Mouse (Mus musculus): ENCODE measurements around the gene Col6a2.

Gene Col6a2

DNA sequence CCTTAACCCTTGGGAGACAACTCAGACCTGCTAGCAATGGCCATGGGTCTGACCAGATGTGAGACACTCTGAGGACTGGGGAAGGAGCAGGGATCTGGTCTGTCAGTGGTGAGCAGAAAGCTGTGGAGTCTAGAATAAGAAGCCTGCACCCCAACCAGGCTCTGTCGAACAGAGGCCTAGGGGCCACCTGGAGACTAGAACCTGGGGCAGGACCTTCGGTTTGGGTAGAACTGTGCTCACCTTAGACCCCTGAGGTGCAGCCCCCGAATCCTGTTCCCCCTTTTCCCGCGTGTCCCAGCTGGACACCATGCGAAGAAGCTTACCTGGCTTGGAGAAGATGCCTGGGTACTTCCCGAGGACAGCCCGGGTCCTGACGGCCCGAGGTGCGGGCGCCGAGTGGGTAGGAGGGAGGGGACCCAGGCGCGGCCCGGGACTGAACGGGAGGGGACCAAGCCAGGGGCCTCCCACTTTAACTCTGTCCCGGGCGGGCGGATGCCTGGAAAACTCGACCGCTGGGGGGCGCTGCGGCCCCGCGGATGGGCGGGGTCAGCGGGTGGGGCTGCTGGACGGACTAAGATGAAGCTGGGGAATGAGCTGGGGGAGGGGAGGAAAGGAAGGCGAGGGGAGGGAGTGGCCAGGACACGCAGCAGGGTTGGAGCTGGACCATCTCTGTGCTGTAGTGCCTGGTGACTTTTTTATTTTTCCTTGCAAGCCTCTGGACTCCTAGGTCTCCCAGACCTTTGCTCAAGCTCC, at the start of gene Col6a2:
Gene Col6a2, minus strand, starts transcription at position 703 of the 753 bp plus-strand sequence.
- peak; percentile 98 for DNase-seq (ENCODE audit: low spot score)

DNA sequence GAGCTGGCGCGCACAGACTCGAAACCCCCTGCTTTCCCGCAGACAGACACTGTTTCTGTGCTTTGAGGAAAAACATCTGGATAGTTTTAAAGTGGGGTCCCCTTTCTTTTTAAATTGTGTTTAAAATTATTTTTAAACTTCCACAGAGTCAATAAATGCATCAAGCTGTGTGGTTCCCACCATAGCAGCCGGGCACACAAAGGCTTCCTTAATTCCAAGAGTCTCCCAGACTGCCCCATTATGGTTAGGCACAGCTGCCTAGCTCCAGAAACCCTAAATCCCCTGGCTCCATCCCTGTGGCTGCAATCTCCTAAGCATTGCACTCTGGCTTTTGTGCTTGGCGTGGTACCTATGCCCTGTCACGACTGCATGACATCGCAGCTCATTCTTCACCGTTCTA, 48.5 kb upstream of the Col6a2 start:
- no peak for DNase-seq (ENCODE audit: low spot score)

GRCm38 (mm10) chr10:76668947-76669284, 45.5 kb upstream of the Col6a2 start:
- peak; percentile 60 for DNase-seq (ENCODE audit: low spot score)

- no peak for DNase-seq (ENCODE audit: low spot score)
Measured at GRCm38 (mm10) chr10:76668261-76668946, 45.0 kb upstream of the Col6a2 start.

- DNase-seq (ENCODE audit: low spot score) = no peak
Measured at GRCm38 (mm10) chr10:76667197-76667805, 43.9 kb upstream of the Col6a2 start.

DNA sequence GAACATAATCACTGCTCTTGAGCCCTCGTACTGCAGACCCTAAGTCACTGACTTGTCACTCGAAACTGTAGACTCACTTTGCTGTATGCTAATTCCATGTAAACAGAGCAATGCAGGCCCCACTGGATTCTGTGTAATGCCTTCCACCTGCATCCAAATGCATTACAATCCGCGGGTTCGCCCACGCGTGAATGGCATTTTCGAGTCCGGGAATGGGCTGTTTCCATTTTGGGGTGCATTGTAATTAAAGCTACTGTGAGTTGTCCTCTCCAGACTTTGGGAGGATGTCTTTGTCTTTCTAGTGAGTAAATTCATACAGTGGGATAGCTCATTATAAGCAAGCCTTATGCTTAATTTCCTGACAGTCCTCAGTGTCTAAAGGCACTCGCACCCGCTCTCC, 42.1 kb upstream of the Col6a2 start:
- DNase-seq (ENCODE audit: low spot score) = no peak

GRCm38 (mm10) chr10:76664156-76665115, 41.0 kb upstream of the Col6a2 start:
- no peak for DNase-seq (ENCODE audit: low spot score)

DNA sequence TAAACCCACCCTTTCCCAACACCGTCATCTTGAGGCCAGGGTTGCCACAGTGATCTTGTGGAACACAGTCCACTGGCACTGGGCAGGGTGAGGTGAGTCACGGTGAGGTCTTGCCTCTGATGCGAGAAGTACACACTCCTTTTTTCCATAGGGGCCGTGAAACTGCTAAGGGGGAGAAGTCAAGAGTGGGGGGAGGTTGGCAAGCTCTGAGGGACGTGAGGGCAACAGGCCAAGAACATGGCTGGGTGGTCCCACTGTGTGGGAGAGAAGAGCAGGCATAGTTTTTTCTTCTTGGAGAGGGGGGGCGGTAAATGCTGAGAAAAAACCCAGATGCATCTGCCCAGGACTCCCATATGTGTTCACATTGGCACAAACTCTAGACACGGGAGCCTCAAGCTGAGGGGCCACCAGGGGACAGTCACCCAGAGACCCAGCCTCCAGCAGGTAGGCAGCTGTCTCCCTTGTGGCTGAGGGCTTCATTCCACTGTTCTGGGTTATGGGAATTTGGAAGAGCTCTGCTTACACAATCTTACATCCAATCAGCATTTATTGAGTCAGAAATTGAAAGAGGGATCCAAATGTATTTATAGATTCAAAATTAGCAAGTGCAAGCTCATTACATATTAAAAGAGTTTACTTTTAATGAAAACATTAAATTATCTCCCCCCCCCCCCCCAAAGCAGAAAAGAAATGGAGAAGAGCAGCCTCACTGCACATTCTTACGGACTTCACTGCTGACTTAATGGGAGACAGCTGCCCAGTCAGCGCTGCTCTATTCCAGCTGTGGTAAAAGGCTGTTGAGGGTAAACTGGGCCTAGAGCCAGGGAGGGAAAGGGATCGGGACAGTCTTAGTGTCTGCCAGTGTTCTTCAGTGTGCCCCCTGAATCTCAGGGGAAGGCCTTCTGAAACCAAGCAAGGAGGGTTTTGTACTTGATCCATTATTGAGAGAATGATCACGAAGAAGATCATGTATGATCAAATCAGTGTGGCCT, 30.2 kb upstream of the Col6a2 start:
- no peak for DNase-seq (ENCODE audit: low spot score)

DNA sequence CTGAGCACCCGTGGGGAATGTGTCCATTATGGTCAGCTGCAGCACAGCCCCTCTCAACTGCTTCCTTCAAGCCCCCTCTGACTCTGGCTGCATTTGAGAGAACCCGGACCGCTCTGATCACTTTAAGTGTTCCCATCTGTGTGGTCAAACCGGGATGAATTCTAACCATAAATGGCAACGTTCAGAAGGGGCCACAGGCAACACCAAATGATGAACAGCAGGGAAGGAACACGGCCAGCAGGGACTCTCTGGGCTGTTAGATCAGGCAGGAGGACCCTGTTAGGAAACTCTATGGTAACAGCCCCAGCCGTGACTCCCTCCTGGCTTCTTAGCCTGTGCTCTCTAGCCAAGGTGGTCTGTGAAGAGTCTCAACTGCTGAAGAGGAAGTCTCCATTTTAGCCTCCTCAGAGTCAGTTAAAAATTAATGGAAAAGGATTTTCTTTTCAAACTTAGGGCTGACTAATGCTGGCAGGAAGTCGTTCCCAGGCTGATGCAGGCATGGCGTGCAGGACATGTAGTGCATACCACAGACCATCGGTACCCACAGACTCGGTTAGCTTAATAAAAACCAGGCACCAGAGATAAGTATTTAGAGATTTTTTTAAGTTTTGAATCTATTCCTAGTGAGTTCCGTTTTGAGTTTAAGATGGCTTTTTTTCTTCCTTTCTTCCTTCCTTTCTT, 27.4 kb upstream of the Col6a2 start:
- no peak for DNase-seq (ENCODE audit: low spot score)

- DNase-seq (ENCODE audit: low spot score) = no peak
Measured at GRCm38 (mm10) chr10:76648738-76649137, 25.3 kb upstream of the Col6a2 start.

DNA sequence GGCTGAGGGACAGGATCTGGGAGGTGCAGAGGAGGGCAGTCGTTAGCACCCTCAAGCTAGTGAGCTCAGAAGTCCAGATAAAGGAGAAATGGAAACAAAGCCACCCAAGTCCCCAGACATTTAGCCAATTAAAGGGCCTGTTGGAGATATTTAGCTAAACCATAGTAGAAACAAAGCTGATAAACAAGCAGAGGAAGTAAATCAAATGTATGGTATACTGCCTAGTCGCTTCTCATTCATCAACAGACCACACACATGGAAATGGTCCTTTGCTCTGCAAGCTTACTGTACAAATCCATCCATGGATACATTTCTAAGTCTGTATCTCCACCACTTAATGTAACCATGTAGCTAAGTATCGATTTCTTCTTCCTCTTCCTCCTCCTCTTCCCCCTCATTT, 24.0 kb upstream of the Col6a2 start:
- DNase-seq (ENCODE audit: low spot score) = no peak

- no peak for DNase-seq (ENCODE audit: low spot score)
Measured at GRCm38 (mm10) chr10:76645686-76646085, 22.3 kb upstream of the Col6a2 start.

DNA sequence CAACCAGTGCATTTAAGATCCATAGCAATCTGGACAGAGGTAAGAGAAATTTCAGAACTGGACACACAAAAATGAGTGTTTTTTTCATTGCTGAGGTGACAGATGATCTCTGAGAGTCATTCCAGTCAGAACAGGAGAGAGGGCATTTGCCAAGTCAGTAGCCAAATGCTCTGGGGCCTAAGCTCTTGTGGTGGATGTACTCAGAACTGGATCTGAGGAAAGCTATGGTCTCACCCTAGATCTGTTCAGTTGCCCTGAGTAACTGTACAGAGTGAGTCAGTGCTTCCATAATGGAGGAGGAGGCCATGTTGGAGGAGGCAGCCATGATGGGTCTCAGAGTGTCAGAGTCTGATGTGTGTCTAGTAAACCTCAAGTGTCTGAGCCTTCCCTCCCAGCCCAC, 21.6 kb upstream of the Col6a2 start:
- DNase-seq (ENCODE audit: low spot score) = no peak

GRCm38 (mm10) chr10:76643999-76644398, 20.6 kb upstream of the Col6a2 start:
- no peak for DNase-seq (ENCODE audit: low spot score)

GRCm38 (mm10) chr10:76643446-76643845, 20.0 kb upstream of the Col6a2 start:
- DNase-seq (ENCODE audit: low spot score) = no peak

DNA sequence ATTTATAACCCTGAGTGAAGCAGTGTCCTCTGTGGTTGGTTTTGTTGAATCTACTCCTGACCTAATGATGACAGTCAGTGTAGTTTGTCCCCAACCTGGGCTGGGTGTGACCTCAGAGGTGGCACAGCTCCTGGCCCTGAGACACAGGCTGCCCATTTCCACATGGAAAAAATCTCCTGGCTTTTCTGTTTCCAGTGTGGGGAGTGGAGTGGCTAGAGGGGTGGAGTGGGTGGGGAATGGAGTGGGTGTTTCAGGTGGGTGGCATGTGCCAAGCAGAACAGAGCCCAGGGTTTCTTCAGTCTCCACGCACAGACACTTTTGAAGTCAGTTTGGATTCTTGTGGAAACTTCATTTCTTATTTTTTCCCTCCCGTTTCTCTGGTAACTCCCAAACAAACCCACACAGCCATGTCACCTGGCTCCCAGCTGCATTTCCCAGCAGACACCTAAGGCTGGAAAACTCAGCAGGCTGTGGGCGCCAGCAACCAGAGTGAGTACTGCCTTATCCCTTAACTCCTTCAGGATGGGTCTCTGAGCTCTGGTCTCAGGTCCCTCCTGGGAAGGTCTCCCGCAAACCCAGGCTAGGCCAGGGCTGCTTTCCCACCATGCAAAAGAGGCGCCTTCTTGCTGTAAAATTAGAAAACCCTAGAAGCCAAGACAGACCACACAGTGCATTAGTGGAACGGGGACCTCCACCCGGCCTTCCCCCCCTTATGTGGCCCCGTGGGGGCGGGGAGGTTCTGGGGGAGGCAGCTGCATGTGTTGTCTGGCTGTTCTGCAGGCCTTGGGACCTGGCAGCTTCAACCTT, 19.4 kb upstream of the Col6a2 start:
- DNase-seq (ENCODE audit: low spot score) = no peak

GRCm38 (mm10) chr10:76641894-76642627, 18.6 kb upstream of the Col6a2 start:
- no peak for DNase-seq (ENCODE audit: low spot score)

DNA sequence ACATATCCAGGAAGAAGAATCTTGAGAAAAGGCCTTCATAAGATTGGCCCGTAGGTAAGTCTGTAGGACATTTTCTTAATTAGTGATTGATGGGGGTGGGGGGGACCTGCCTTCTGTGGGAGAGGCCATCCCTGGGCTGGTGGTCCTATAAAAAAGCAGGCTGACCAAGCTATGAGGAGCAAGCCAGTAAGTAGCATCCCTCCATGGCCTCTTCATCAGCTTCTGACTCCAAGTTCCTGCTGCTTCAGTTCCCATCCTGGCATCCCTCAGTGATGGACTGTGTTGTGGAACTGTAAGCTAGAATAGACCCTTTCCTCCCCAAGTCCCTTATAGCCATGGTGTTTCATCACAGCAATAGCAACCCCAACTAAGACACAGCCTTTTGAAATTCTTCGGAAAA, 16.5 kb upstream of the Col6a2 start:
- no peak for DNase-seq (ENCODE audit: low spot score)

DNA sequence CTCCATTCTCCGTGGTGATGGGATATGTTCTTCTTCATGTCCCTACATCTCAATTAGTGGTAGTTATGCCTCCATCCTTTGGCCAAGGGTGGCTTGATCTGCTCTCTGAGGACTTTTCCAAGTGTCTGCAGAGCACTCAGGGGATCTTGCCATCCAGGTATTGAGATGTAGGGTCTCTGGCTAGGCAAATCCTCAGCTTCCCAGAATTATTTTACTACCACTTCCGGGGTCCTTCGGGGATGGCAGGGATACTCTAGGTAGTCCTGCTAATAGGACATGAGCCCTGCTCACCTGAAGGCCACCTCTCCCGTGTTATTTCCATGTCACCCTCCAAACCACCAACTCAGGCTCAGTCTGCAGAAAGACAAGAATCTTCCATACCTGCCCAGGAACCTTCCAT, 13.2 kb upstream of the Col6a2 start:
- DNase-seq (ENCODE audit: low spot score) = no peak

All from ovary, postnatal 10 days (tissue).